Mouse (Mus musculus): ENCODE measurements at regions not wholly inside any gene's neighbourhood (a gene's known extent, or its start where the extent isn't known, plus 50 kb on each side); places are given as distances from the start of the nearest gene placed in this dataset.

- no peak overlapping the region for H3K27ac ChIP-seq
- TF ChIP-seq CTCF (IDR thresholded peaks at IDR 0.05), result no peak
- no peak overlapping the region for H3K4me3 ChIP-seq
- intact Hi-C loops (cut with DNase I), result loop anchor here (10.0 kb wide), 1 partner anchor 424 kb away; no protein-coding TSS in a partner anchor
- no peak for DNase-seq
These were observed 77.6 kb upstream of the Bace2 start for GRCm38 (mm10) chr16:97278913-97279312.

DNA sequence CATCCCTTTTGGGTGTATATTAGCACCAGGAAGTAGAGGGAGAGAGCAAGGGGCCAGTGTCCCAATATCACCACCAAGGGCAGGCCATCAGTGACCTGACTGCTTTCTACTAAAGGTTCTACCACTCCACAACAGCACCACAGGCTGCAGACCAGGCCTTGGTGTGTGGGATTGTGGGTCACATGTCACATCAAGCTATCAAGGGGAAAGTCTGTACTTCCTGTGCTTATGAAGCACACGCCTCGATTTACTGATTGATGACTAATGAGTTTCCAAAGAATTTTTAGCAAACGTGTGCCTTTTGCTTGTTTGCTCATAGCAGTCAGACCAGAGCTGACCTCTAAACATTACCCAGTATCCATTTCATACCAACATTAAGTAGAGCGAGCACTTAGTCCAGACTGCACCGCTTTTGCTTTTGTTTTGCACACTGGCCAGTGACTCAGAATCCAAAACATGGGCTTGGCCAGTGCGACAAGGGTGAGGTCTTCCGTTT, 74.9 kb upstream of the Bace2 start:
- intact Hi-C loops (cut with DNase I), result no loop called here
- no peak for TF ChIP-seq CTCF (IDR thresholded peaks at IDR 0.05)
- DNase-seq, result no peak
- Histone ChIP-seq H3K4me3 (no peak overlapping the region), H3K27ac (no peak overlapping the region)

- Histone ChIP-seq H3K4me3 (no peak overlapping the region), H3K27ac (no peak overlapping the region)
- TF ChIP-seq CTCF (IDR thresholded peaks at IDR 0.05), result no peak
- no peak for DNase-seq
- intact Hi-C loops (cut with DNase I), result no loop called here
These were observed 73.6 kb upstream of the Bace2 start for GRCm38 (mm10) chr16:97282943-97283342.

- H3K4me3 ChIP-seq, result no peak overlapping the region
- H3K27ac ChIP-seq, result no peak overlapping the region
- DNase-seq, result no peak
- intact Hi-C loops (cut with DNase I), result no loop called here
- TF ChIP-seq CTCF (IDR thresholded peaks at IDR 0.05), result no peak
These were observed 70.6 kb upstream of the Bace2 start for GRCm38 (mm10) chr16:97285886-97286447.

- Histone ChIP-seq H3K27ac (no peak overlapping the region), H3K4me3 (no peak overlapping the region)
- no peak for DNase-seq
- intact Hi-C loops (cut with DNase I), result no loop called here
- no peak for TF ChIP-seq CTCF (IDR thresholded peaks at IDR 0.05)
These were observed 69.8 kb upstream of the Bace2 start for GRCm38 (mm10) chr16:97286717-97287116.

- peak; percentile 24 for DNase-seq
- intact Hi-C loops (cut with DNase I), result no loop called here
- no peak overlapping the region for H3K4me3 ChIP-seq
- no peak overlapping the region for H3K27ac ChIP-seq
- TF ChIP-seq CTCF (IDR thresholded peaks at IDR 0.05), result no peak
These were observed 67.9 kb upstream of the Bace2 start for GRCm38 (mm10) chr16:97288634-97289033.

DNA sequence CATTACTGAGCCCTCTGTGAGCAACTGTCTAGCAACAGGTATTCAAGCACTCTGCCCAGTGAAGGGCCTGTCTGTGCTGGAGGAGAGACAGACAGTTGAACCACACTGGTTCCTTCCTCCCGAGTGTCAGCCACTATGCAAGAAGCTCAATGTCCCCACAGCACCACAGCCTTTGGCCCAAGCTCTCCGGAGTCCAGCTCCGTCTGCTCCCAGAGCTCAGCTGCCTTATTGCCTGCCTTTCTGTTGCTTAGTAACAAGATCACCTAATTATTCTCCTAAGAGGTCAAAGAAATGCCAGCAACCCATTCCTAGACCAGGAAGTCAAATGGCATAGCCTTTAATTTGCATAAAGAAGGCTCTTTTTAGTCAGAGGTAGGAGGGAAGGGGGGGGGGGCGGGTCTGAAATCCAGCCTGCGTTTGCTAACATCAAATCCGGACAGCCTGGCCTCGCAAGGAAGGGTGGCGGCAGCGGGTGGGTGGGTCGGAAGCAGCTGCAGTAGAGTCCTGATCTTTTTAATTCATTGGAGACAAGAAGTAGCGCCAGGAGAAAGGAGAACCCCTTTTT, 64.0 kb upstream of the Bace2 start:
- Histone ChIP-seq H3K27ac (no peak overlapping the region), H3K4me3 (peak overlapping the region; percentile 47)
- TF ChIP-seq CTCF (IDR thresholded peaks at IDR 0.05), result no peak
- DNase-seq, result no peak
- intact Hi-C loops (cut with DNase I), result loop anchor here (2.0 kb wide), 1 partner anchor 396 kb away; no protein-coding TSS in a partner anchor

DNA sequence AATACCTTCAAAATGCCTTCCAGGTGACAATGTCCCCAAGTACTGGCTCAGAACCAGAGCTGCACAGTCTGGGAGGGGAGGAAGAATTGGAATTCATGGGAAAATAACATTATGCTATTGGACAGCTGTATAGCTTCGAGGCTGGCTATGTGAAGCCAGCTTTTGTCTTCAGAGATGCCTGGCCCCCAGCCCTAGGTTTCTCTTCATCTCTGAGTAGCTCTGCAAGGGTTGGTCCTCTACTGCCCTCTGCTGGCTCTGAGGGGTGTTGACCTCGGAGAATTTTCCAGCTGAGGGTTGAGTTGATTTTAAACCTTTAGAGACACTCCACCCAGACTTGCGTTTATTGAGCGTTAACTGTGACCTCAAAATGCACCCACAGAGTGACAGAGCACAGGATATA, 63.3 kb upstream of the Bace2 start:
- peak overlapping the region; percentile 47 for H3K4me3 ChIP-seq
- peak; percentile 71 for DNase-seq
- intact Hi-C loops (cut with DNase I), result loop anchor here (2.0 kb wide), 1 partner anchor 396 kb away; no protein-coding TSS in a partner anchor

DNA sequence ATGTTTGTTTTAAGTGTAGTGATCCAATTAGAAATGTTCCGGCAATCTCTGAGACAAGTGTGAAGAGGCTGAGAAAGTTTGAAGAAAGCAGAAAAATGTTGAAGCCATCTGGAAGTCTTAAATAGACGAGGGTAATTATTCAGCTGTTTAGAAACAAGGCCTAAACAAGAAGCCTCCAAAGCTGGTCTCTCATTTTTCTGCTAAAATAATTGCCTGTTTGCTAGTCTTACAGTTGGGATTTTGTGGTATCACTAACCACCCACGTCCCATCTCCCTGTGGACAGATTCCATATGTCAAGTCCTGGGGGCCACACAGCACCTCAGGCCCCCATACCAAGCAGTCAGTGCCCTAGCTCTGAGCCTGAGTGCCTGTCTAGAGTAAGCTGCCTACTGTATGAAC, 59.4 kb upstream of the Bace2 start:
- Histone ChIP-seq H3K27ac (no peak overlapping the region), H3K4me3 (no peak overlapping the region)
- TF ChIP-seq CTCF (IDR thresholded peaks at IDR 0.05), result no peak
- intact Hi-C loops (cut with DNase I), result no loop called here
- DNase-seq, result no peak

More for the DNA sequence above, 63.3 kb upstream of the Bace2 start:
- TF ChIP-seq CTCF (IDR thresholded peaks at IDR 0.05), result peak; percentile 94
- no peak overlapping the region for H3K27ac ChIP-seq

GRCm38 (mm10) chr16:97304156-97304735, 52.3 kb upstream of the Bace2 start:
- DNase-seq, result peak; percentile 63
- TF ChIP-seq CTCF (IDR thresholded peaks at IDR 0.05), result peak; percentile 16; the same call in 1 of the 2 replicates
- intact Hi-C loops (cut with DNase I), result no loop called here
- no peak overlapping the region for H3K4me3 ChIP-seq
- H3K27ac ChIP-seq, result no peak overlapping the region

Data from gastrocnemius, adult 2 months (tissue).